Mouse (Mus musculus) hindlimb bud, embryonic 11.5 days (tissue): ENCODE results near the gene Fubp1.

Experiments
- DNase-seq: peaks from one replicate; pipeline ENCODE4 v3.0.0-alpha.2; 2012; ENCODE audit warnings: low read depth, low spot score; ENCODE audit errors: extremely low spot score

Fubp1 gene

DNA sequence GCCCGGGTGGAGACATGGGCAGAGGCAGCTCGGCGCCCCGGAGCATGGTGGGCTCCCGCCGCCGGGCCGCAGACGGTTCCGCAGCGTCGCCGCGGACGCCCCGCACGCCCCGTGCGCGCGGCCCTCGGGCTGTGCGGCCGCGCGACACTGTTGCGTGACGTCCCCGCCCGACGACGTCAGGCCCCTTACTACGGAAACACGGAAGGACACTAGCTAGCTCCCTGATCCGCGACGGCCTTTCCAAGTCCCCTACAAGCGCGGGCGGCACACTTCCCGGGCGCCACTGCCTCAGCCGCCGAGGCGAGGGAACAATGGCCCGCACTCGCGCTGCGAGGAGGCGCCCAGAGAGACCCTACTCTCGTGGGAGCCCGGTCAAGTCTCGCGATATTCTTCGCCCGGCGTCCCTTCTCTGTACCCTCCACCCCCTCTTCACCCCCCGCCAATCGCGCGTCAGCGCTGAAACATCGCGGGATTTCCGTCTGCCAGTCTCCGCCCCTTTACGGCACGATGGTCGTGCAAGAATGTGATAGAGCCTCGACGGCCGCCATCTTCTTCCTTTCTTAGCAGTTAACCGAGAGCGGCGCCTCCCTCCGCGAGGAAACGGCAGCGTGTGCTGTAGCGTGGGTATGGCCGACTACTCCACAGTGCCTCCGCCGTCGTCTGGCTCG is at the start of gene Fubp1, which contains the start of gene Dnajb4:
Fubp1 (plus strand) TSS at position 456 of the 668 bp plus-strand sequence.
Dnajb4 (minus strand) TSS at position 336 of the 668 bp plus-strand sequence.
- DNase-seq: peak; percentile 99

- DNase-seq: no peak
Observed at GRCm38 (mm10) chr3:152160607-152161006, 49.6 kb upstream of the Fubp1 start.

DNA sequence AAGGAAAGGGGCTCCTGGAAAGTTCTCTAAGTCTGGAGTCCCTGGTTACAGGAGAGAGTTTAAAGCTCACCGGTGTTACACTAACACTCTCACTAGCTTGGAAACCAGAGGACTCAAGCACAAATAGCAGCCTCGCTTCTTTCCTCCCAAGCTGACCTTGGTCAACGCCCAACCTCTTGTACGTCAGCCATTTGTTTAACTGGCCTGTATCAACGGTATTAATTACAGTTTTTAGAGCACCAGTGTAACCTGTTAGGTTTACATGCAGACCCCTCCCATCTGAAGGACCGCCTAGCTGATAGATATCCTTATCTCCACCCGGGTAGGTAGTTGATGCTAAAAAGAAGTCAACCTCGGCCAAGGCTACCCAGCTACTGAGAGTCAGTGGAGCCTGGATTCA is 46.9 kb upstream of the Fubp1 start:
- DNase-seq: no peak

GRCm38 (mm10) chr3:152165014-152165350 is 45.2 kb upstream of the Fubp1 start:
- DNase-seq: no peak

GRCm38 (mm10) chr3:152165351-152166098 is 44.7 kb upstream of the Fubp1 start:
- DNase-seq: no peak

- DNase-seq: no peak
Observed at GRCm38 (mm10) chr3:152166099-152166423, 44.2 kb upstream of the Fubp1 start, which contains the start of gene Gipc2. Gene Gipc2, minus strand, starts transcription at chr3:152166230.

GRCm38 (mm10) chr3:152166699-152167451 is 43.3 kb upstream of the Fubp1 start:
- DNase-seq: no peak

DNA sequence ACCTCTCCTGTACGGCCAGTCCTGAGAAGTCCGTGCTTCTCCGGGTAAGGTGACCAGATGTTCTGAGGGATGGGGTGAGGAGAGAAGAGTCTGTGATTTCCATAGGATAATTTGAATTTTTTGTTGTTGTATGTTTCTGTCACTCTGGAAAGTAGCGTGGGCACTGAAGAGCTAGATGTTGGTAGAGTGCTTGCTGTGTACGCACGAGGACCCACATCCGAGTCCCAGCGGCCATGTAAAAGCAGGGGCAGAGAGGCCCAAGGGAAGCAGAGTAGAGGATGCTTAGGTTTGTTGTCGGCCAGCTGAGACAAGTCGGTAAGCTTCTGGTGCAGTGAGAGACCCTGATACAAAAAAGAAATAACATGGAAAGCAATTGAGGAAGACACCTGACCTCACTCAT is 42.2 kb upstream of the Fubp1 start:
- DNase-seq: no peak

DNA sequence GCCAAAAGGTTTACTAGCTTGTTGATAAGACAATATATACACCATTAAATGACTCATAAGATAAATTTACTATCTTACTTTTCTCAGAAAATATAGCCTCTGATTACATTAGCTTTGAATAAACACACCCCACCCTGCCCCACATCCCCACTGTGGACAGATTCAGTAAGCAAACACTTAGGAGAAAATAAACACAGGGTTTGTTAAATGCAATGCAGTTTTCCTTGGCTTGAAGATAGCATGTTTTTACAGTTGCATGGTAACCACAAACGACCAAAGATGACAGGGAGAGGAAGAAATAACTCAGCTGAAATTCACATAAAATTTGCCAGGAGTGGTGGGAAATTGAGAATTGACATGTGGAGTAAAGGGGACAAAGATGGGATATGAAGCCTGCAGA is 39.8 kb upstream of the Fubp1 start:
- DNase-seq: no peak

DNA sequence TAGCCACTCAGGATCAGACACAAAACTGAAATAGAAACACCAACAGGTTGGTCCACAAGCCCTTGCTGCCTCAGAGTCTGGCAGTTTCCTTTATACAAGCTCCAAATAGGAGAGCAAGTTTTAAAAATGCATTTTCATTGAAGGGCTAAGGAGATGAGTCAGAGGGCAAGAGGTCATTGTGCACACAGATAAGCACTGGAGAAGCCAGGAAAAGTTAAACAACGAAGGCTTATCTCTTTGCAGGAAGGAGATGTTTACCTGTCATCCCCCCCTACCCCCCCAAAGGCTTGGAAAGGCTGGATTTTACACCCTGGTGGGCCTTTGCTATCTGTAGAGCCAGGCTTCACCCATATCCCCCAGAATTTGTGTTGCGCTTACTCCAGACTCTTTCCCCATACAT is 39.0 kb upstream of the Fubp1 start:
- DNase-seq: no peak

DNA sequence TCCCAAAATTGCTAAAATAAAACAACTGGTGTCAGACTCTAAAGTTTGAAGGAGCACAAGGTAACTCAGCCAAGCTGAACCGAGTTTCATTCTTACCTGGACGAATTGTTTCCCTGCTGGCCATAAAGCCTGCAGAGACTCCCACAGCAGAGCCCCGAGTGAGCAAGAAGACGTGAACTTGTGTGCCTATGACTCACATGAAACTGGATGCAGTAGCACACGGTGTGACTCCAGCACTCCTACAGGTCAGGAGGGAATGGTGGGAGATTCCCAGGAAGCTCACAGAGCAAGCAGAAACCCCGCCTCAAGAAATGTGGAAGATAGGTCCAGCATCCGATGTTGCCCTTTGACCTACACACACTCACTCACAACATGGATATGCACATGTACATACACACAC is 38.4 kb upstream of the Fubp1 start:
- no peak for DNase-seq

- DNase-seq: no peak
Observed at GRCm38 (mm10) chr3:152172322-152172935, 37.8 kb upstream of the Fubp1 start.

- no peak for DNase-seq
Observed at GRCm38 (mm10) chr3:152178816-152179215, 31.4 kb upstream of the Fubp1 start.

DNA sequence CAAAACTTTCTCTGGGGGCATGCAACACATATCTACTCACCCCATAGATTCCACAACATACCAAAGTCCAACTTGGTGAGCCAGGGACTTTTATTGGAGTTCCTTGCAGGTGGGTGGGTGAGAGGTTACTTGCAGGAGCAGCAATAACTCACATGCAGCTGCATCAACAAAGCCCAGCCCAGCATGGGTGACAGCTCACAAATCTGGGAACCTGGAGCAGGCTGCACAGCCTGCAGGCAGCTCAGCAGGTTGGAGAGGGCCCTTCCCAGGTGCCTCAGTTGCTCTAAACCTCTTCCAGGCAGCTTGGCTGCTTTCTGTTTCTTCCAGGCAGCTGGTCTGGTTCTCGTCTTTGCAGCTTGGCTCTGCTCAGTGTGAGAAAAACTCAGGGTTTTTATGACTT is 30.9 kb upstream of the Fubp1 start:
- DNase-seq: no peak

GRCm38 (mm10) chr3:152180624-152181023 is 29.6 kb upstream of the Fubp1 start:
- DNase-seq: no peak

GRCm38 (mm10) chr3:152183522-152183921 is 26.7 kb upstream of the Fubp1 start:
- DNase-seq: no peak

DNA sequence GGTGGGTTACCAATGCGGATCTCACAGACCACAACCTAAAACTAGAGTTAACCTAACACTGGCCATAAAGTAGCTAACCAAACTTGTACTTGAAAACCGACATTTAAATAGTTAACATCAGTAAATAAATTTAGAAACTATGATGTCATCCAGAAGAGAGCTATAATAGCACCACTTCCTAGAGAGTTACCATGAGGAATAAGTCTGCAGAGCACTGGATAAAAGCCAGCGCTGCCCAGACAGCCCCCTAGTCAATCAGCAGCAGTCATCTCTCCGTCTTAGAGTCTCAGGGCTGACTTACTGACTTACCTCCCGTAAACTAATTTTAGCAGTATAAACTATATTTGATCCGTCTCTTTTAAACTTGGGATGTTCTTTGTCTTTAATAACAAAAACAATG is 24.1 kb upstream of the Fubp1 start:
- DNase-seq: no peak

DNA sequence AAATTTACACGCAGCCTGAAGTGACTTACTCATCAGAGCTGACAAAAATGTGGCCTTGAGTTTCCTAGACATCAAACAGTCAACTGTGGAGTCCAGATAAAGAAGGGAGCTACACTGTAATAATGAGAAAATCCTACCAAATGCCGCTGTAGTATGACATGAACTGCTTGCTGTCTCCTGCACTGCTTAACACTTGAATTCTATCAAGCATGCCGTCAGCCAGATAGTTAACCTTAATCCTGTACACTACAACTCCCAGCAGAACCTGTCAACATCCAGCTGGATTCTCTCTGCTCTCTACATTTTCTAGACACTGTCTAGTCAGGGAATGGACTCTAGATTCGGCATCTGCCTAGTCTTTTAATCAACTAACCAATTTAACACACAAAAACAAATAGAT is 20.9 kb upstream of the Fubp1 start:
- no peak for DNase-seq

GRCm38 (mm10) chr3:152190679-152191477 is 19.3 kb upstream of the Fubp1 start:
- DNase-seq: no peak

GRCm38 (mm10) chr3:152191791-152192237 is 18.4 kb upstream of the Fubp1 start:
- DNase-seq: no peak
